Mouse (Mus musculus) kidney, postnatal 36 days (tissue): ENCODE measurements at regions not wholly inside any gene's neighbourhood (a gene's known extent, or its start where the extent isn't known, plus 50 kb on each side); places are given as distances from the start of the nearest gene placed in this dataset.

Experiments
- DNase-seq, 2 experiments: peaks; one replicate each; pipeline ENCODE4 v3.0.0; 2021 to 2022; ENCODE audit warnings: mixed read lengths in 2 of 2

DNA sequence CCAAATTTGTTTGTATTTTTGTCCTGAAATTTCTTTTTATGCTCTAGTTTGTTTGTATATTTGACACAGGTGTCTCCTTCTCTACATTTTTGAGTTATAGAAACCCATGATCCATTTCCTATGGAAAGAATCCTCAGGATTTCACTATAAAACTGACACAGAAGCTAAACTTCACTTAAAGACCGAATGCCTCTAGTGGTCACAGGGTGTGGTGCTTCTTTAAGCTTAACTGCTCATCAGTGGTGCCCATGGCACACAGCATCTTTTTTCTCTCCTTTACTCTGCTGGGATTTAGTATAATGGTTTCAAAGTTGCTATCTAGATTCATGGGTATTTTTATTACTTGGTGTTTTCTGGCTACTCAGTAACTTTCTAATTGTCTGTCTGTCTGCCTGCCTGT is 79.9 kb upstream of the Hdac4 start:
- DNase-seq, result no peak

DNA sequence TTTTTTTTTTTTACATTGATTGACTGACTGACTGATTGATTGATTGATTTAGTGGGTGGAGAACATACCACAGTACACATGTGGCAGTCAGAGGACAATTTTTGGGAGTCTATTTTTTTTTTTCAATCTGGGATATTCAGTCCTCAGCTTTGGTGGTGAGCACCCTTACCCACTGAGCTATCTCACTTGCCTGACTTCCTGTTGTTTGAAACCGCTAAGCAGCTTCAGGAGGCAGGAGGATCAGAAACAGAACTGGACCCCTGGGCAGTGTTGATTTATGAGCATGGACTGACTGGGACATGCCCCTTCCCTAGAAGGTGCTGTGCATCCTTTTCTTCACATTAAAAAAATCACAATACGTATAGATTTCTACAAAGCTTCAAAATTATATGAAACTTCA is 78.3 kb upstream of the Hdac4 start:
- DNase-seq, result no peak

DNA sequence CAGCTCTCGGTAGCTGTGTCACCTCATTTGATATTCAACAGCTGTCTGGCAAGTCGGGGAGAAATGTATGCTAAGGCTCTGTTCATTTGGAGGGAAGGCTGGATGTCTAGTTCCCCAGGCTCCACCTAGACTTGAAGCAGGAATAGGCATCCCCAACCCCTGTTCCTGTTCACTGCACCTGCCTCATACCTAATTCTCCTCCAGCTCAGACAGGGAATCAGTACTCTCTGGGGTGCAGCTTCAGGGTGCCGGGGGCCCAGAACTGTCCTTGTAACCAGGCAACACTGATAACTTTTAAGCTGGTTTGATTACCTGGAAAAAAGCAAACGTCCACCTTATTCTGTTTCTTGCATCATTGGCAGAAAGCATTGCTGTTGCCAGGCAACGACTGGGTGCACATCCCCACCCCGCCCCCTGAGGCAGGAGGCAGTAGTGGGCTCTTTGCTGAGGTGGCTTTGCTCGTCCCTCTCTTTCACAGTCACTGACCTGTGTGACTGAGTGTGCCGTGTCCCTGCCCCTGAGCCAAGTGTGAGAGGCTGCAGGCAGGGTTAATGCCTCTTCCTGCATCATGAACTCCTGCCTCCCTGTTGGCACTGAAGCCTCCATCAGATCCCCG is 76.3 kb upstream of the Hdac4 start:
- no peak for DNase-seq

DNA sequence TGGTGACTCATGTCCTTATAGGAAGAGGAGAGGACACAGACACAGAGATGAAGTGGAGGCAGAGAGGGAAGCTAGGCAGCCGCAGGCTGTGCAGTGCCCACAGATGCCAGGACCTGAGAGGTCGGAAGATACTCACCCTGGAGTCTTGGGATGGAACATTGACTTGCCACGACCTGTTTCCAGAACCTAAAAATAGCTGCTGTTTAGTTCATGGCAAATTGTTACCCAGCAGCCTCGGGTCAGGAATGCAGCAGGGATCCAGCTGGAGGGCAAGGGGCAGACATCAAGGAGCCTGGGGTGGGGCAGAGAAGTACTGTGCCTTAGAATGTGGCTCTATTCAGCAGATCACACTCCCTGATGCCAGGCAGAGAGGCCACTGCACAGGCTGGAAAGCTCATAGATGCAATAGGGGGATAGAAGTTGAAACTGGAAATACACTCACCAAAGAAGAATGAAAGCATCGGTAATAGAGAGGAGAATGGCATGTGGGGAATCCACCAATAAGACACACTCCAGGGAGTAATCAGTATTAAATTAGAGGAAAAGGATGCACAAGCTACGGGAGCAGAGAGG is 75.1 kb upstream of the Hdac4 start:
- peak; percentile 32 to 65 for DNase-seq

DNA sequence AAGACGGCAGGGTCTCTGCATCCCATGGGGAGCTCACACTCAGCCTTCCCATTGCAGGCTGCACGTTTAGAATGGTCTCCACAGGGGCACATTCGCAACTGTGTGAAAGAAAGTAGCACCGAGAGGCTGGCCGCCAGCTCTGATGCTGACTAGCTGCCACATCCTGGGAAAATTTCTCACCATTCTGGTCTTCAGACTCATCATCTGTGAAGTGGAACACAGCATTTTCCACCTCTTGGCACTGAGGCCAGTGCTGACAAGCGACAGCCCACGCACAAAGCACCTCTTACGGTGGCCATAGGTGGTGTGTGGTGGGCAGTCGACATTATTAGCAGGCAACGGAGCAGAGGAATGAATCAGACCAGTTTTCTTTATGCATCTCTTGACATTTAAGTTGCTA is 74.0 kb upstream of the Hdac4 start:
- DNase-seq, result no peak

DNA sequence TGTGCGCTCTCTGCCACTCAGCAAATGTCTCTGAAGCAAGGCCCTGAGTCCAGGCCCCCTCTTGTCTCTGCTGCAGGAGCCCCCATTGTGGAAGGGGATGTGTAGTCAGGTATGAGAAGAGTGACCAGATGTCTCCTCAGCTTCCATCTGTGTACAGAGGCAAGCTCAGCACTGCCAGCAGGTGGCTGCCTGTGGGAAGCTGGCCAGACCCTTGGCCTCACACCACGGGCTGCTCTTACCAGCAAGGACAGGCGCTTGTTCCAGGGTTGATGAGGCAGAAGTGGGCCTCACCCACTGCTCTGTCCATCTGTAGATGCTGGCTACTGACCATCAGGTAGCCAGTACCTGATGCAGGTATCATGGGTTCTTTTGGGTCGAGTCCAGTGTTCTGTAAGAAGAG is 69.4 kb upstream of the Hdac4 start:
- DNase-seq, result no peak

DNA sequence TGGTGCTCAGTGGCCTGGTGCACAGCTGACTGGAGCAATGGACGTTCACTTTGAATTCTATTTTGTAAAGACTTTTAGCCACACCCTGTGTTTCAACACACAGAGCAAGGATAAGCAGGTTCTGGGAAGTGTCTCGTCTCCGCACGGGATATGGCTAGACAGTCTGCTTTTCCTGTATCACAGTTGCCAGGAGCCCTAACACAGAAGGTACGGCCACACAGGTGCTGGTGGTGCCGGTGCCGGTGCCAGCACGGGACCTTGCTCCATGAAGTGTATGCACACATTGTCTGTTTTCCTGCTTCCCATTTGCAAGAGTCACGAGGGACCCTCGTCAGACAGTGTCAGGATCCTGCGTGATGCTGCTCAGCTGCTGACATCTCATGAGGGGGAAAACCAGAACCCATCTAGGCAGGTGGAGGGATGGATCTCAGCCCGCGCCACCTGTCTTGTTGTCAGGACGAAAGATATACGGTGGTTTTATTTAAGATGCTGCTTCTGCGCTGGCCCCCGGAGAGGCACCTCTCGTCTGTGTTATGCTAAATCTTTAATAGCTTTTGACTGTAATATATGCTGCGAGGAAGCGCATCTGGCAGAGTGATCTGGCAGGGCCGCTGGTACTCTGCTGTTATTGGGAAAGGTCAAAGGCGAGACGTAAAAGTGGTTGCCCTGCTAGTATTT is 64.4 kb upstream of the Hdac4 start:
- DNase-seq, result no peak

DNA sequence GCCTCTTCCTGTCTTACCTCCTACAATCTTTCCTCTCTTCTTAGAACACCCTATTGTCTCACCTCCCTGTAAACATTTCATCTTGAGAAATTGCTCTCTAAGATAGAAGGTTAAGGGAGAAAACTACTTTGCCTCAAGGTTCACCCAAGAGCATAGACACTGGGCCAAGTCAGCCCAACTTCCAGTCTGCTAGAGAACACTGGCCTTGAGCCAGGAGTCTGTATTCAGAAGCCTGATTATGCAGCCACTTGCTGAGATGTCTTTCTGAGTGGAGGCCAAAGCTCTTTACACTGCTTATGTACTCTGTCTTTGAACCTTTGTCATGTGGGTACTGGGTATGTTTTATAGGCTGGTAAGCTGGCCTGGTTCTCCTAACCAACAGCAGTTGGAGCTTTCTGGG is 62.5 kb upstream of the Hdac4 start:
- DNase-seq, result peak; percentile 18 to 56

DNA sequence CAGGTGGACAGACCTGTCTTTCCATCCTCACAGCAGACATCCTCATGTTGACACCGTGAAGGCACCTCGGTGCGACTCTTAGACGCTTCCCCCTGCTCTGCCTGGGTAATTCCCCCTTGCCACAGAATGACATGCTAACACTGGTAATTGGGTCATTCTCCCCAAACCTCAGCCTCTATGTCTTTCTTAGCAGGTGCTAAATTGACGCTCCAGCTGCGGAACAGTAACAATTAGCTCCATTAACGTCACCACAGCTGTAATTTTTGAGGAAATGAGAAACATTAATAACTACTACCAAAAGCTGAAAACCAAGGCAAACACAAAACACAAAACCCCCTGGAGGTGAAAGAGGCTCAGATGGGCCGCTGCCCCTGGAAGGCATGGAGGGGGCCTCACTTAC is 57.6 kb upstream of the Hdac4 start:
- DNase-seq, result no peak

DNA sequence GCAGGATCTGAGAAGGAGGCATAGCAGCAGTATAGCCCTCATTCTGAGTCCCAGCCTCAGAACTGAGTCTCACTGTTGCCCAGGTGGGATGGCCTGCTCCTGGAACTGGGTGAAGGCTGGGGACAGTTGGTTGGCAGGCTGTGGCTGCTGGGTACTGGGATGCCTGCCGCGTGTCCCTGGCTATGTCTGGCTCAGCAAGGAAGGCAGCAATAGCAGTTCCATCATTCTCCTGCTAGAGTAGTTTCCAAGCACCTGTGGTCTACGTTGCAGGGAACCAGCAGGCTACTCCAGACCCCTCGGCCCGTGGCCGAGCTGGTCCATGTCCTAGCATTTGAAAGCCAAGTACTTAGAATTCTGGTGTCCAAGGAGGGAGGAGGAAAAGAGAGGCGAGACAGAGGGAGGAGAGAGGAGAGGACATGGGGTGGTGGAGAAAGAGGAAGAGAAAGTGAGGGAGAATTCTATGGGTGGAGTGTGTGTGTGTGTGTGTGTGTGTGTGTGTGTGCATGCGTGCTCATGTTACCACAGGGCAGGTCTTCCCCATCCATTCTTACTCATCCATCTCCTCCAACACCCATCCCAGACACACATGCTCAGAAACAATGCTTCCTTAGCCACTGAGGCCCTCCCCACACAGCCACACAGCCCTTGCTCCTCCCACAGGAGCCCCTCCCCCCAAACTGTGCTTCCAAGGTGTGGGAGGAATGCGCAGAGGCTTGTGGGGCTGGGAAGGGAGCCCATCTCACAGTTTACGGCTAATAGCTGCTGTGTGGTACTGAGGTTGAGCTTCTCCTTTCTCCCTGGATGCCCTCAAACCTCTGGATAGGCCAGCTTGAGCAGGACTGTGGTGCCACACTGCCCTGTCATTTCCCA is 55.3 kb upstream of the Hdac4 start:
- DNase-seq, result no peak
